Mouse (Mus musculus) brain, embryonic 14.5 days (tissue): ENCODE results near the gene Clca3a1. TPM values are rescaled to one million over a fixed set of nuclear protein-coding genes. Genes with fewer than 3 reads are reported as not detected.
A peak's percentile ranks its signal among the peaks of the same experiment; 100 is the strongest.

Experiments used
- DNase-seq: peaks from one replicate; pipeline ENCODE4 v3.0.0-alpha.2; 2011; ENCODE audit warnings: low read depth
- CTCF ChIP-seq: fragments of 200-500 bp; IDR thresholded peaks from 2 replicates; pipeline ENCODE4 v1.5.1; 2012; ENCODE audit warnings: inconsistent platforms, mild to moderate bottlenecking, moderate library complexity, borderline replicate concordance; ENCODE audit not compliant: insufficient read depth, insufficient read length; ENCODE audit errors: extremely low read depth
- POLR2A ChIP-seq: fragments of 200-500 bp; IDR thresholded peaks from 2 replicates; pipeline ENCODE4 v1.6.1; 2012; ENCODE audit warnings: mild to moderate bottlenecking, inconsistent platforms, borderline replicate concordance; ENCODE audit not compliant: poor library complexity, insufficient read depth, insufficient read length, severe bottlenecking; ENCODE audit errors: extremely low read depth
- polyA plus RNA-seq: library from polyadenylated mRNA; depleted of rRNA; stranded (reverse); fragments of >200 nt; gene quantifications from 2 replicates; pipeline ENCODE4 v1.2.3, GENCODE M21; 2012; rRNA removed

Clca3a1 gene
- polyA plus RNA-seq, 1 experiment, result 0.34 TPM

DNA sequence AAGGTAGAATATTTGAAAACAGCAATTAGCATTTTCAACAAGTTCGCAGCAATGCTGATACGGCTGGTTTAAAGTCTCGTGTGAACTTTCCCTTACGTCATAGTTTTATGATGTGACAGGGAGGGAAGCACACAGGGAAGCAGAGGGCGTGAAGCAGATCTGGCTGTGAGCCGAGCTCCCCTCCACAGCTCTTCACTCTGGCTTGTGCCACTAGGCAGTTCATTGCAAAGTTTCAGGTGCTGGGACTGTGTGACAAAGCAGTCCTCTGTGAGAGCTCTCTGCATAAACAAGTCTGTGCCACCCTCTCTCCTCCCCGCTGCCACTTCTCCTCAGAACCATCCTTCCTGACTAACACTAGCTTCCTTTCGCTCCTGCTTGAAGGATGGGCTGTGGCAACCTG lies 72.5 kb downstream of the Clca3a1 start:
- peak; percentile 12 for DNase-seq
- no peak for TF ChIP-seq CTCF
- no peak for TF ChIP-seq POLR2A

DNA sequence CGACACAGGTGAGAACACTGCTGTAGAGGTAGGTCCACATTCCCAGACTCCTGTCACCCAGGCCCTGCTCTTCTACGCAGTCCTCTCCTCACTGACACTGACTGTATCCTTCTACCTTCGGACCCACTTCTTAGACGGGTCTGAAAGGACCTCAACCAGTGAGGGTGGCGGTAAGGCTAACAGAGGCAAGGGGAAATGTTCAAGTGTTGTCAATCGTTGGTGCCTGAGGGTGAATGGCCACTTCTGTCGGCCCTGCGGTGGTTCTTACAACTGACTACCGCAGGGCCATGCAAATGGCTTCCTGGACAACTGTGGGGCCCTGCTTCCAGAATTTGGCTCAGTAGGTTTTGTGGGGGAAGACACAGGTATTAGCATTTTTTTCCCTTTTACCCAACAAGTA lies 73.2 kb downstream of the Clca3a1 start:
- no peak for TF ChIP-seq POLR2A
- DNase-seq, result no peak

DNA sequence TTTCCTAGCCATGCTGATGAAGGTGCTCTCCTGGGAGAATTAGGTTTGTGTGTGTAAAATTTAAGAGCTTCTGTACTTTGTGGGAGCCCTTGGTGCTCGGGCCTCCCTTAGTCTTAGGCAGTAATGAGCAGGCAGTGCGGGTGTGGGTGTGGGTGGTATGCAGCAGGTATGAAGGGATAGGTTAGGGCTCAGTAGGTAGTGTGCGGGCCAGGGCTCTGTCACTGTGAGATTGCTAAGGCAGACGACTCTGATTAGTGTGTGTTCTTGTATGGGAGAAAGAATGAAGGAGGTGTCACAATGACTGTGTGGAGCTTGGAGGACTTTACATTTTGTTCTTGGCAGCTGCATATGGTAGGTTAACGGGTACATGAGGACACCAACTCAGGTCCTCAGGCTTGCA lies 74.6 kb downstream of the Clca3a1 start:
- no peak for TF ChIP-seq POLR2A
- TF ChIP-seq CTCF, result no peak
- DNase-seq, result no peak

DNA sequence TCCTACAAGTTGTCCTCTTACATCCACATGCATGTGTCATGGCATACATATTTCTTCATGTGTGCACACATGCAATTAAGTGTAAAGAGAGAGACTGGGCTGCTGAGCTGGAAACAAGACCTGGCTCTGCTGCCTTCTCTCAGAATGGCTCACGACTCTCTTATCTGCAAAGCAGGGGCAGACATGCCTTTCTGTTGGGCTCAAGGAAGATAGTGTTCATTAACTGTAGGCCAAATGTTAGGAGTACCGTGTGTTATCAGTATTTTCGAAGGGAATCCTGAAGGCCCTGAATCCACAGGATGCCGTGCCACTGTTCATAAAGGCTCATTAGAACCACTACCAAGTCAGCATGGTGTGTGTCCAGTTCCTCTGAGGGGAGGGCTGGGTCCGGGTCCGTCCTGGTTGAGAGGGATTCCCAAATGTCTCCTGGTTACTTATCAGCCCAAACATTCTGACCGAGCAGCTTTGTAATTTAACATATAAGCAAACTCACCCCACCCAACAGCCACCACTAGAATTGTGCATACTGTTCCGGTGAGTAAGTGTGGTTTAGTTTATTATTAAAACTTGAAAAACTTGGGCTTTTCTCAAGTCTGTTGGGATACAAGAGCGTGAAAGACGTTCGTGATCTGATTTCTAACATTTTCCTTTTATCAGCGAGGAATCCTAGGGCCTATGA lies 77.5 kb downstream of the Clca3a1 start:
- no peak for TF ChIP-seq POLR2A
- no peak for TF ChIP-seq CTCF
- DNase-seq, result no peak

DNA sequence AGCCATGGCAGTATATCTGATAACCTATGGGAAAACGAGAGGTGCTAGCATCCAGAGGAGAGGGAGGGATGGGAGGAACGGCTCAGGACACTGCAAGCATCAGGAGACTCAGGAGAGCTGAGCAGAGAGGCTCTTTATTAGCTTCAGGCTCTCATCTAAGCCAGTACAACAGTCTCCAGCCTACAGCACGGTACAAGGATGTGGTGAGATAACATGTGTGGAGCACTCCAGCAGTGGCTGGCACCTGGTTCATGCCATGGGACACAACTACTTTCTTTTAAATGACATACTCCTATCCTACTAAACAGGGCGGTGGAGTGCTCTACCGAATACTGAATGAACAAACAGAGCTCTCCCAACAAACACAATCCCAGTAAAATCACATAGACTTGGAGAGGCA lies 79.2 kb downstream of the Clca3a1 start:
- TF ChIP-seq CTCF (no peak), POLR2A (no peak)
- DNase-seq, result no peak

DNA sequence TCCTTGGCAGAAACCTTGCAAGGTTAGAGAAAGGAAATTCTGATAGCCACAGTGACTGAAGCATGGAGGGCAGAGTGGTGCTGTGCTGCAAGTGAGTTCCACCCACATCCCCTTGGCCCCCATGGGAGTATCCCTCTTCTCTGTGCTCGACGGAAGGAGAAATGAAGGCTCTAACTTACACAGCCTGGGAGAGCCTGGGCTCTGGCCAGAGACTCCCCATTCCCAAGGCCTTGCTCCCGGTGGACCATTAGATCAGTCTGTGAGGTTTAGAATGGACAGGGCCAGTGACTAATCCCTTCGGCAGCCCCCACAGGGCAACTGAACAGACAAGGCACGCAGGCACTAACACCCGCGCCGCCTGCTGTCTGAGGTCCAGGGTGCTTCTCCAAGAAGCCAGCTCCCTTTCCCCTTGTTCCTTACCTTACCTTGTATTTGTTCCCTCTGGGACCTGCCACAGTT lies 81.0 kb downstream of the Clca3a1 start:
- TF ChIP-seq CTCF, result no peak
- TF ChIP-seq POLR2A, result no peak
- no peak for DNase-seq

Other genes starting within 250 kb of the Clca3a1 start
- 27.3 and 30.9 TPM in 2 replicates for gene Hs2st1, start 190.8 kb downstream of the Clca3a1 start, polyA plus RNA-seq
- 254 and 296 TPM in 2 replicates for gene Selenof, start 190.7 kb downstream of the Clca3a1 start, polyA plus RNA-seq
- gene Sh3glb1, start 40.6 kb downstream of the Clca3a1 start, polyA plus RNA-seq, result 22.3 and 49.9 TPM in 2 replicates
- 0.11 and 0.14 TPM in 2 replicates for gene Clca3a2, start 58.5 kb upstream of the Clca3a1 start, polyA plus RNA-seq
- not detected in 2 replicates for gene Clca3b, start 88.4 kb upstream of the Clca3a1 start, polyA plus RNA-seq
- not detected in 2 replicates for gene Clca4b, start 171.6 kb upstream of the Clca3a1 start, polyA plus RNA-seq
- gene Clca4a, start 214.1 kb upstream of the Clca3a1 start, polyA plus RNA-seq, result 0.03 TPM in 1 of 2 replicates, not detected in the other